Mouse (Mus musculus): ENCODE data around the gene Dnmbp.
A peak's percentile ranks its signal among the peaks of the same experiment; 100 is the strongest.

The Dnmbp gene

GRCm38 (mm10) chr19:43875996-43876395, 64.0 kb downstream of the Dnmbp start:
- DNase-seq = no peak

GRCm38 (mm10) chr19:43874351-43874750, 65.6 kb downstream of the Dnmbp start:
- no peak for DNase-seq

- DNase-seq = no peak
These were observed 69.6 kb downstream of the Dnmbp start for GRCm38 (mm10) chr19:43870418-43870817.

- no peak for DNase-seq
These were observed 82.6 kb downstream of the Dnmbp start for GRCm38 (mm10) chr19:43857347-43857746.

GRCm38 (mm10) chr19:43852837-43853545, 87.0 kb downstream of the Dnmbp start:
- no peak for DNase-seq

- DNase-seq = peak; percentile 54
These were observed 87.9 kb downstream of the Dnmbp start for GRCm38 (mm10) chr19:43851996-43852630.

- no peak for DNase-seq
These were observed 90.0 kb downstream of the Dnmbp start for GRCm38 (mm10) chr19:43850026-43850425.

GRCm38 (mm10) chr19:43847966-43848365, 92.0 kb downstream of the Dnmbp start:
- DNase-seq = no peak

GRCm38 (mm10) chr19:43847056-43847455, 92.9 kb downstream of the Dnmbp start:
- DNase-seq = no peak

- DNase-seq = no peak
These were observed 94.6 kb downstream of the Dnmbp start for GRCm38 (mm10) chr19:43845331-43845908.

- DNase-seq = no peak
These were observed 96.8 kb downstream of the Dnmbp start for GRCm38 (mm10) chr19:43843184-43843583.

- DNase-seq = peak; percentile 65
These were observed 107.4 kb downstream of the Dnmbp start for GRCm38 (mm10) chr19:43832425-43833069.

- no peak for DNase-seq
These were observed 113.1 kb downstream of the Dnmbp start for GRCm38 (mm10) chr19:43826855-43827254.

GRCm38 (mm10) chr19:43815661-43816414, 124.2 kb downstream of the Dnmbp start:
- DNase-seq = no peak

GRCm38 (mm10) chr19:43813315-43813714, 126.7 kb downstream of the Dnmbp start:
- no peak for DNase-seq

GRCm38 (mm10) chr19:43811419-43811818, 128.6 kb downstream of the Dnmbp start:
- DNase-seq = no peak

GRCm38 (mm10) chr19:43809331-43809730, 130.7 kb downstream of the Dnmbp start:
- no peak for DNase-seq

- DNase-seq = no peak
These were observed 136.1 kb downstream of the Dnmbp start for GRCm38 (mm10) chr19:43803866-43804265.

- DNase-seq = no peak
These were observed 138.5 kb downstream of the Dnmbp start for GRCm38 (mm10) chr19:43801427-43802051.

GRCm38 (mm10) chr19:43797216-43797615, 142.8 kb downstream of the Dnmbp start:
- no peak for DNase-seq

All from thymus, postnatal 25 days (tissue).